Mouse (Mus musculus) testis, postnatal 14 days (tissue): ENCODE measurements around the gene Eipr1.

Experiments used
- DNase-seq: peaks from one replicate; pipeline ENCODE4 v3.0.0; 2021; ENCODE audit warnings: low spot score

Eipr1 gene

GRCm38 (mm10) chr12:28775627-28776026 lies 24.0 kb downstream of the Eipr1 start:
- DNase-seq: no peak

GRCm38 (mm10) chr12:28780180-28780579 lies 28.6 kb downstream of the Eipr1 start:
- DNase-seq: no peak

GRCm38 (mm10) chr12:28782637-28783036 lies 31.0 kb downstream of the Eipr1 start:
- DNase-seq: no peak

DNA sequence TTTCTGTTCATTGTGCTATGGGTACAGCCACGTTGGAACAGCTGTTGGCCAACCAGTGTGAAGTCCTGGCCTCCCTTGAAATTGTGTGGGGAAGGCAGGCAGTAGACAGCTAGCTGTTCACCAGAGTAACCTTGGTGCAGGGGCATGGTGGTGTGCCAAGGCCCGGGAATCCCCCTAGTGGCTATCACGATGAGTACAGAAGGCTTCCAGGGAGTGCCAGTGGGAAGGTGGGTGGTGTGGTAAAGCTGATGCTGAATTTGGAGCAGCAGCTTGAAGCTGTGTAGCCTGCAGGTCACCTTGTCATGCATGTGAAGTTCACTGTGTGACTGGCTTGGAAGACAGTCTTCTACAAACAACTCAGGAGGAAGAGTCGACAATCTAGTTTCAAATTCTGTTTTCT lies 32.8 kb downstream of the Eipr1 start:
- DNase-seq: no peak

DNA sequence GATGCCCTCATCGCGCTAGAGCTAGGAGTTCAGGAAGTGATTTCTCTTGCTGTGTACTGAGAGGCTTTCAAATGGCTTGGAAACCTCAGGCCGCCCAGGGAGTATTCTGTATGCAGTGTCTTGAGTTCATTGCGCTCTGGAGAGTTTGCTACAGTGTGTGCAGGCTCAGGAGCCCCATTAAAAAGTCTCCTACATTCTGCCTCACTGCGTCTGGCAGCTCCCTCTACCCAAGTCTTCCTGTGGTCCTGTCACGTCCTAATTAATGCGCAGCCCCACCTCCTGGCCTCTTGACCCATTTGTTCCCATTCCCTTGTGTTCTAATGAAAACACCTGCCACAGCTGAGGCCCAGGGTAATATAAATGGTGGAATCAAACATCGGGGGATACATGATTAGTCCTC lies 33.3 kb downstream of the Eipr1 start:
- no peak for DNase-seq

DNA sequence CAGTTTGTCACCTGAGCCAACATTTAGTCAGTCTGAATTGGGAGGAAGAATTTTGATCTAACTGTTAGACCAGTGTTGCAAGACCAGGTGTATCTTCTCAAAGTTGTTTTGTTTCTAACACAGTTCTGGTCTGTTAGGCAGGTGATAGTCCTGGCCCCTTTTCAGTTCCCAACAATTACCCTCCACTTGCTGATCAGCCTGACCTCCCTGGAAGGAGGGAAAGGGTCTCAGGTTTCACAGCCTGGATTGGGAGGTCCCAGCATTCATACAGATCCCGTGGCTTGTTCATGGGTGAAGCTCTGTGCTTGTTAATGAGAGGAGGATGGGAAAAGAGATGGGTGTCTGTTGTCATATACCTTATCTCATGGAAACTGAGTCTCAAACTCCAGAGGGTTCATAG lies 33.7 kb downstream of the Eipr1 start:
- DNase-seq: no peak

GRCm38 (mm10) chr12:28786310-28786709 lies 34.7 kb downstream of the Eipr1 start:
- no peak for DNase-seq

- no peak for DNase-seq
Observed at GRCm38 (mm10) chr12:28792613-28793012, 41.0 kb downstream of the Eipr1 start.

DNA sequence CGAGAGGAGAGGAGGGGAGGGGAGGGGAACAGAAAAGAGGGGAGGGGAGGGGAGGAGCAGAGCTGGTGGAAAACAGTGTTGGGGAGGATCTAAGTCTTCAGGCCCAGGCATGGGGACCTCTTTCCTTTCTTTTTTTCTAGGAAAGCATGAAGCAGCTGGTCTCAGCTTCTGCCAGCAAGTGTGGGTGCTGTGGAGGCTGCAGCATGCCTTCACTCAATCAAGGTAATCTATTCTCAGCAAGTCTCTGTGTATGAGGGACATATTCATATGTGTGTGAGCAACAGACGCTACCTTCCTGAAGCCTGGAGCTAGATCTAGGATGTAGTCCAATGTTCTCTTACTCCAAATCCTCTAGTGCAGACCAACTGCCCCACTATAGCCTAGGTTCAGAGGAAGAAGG lies 42.1 kb downstream of the Eipr1 start:
- no peak for DNase-seq

- peak; percentile 41 for DNase-seq
Observed at GRCm38 (mm10) chr12:28795041-28795440, 43.4 kb downstream of the Eipr1 start.

DNA sequence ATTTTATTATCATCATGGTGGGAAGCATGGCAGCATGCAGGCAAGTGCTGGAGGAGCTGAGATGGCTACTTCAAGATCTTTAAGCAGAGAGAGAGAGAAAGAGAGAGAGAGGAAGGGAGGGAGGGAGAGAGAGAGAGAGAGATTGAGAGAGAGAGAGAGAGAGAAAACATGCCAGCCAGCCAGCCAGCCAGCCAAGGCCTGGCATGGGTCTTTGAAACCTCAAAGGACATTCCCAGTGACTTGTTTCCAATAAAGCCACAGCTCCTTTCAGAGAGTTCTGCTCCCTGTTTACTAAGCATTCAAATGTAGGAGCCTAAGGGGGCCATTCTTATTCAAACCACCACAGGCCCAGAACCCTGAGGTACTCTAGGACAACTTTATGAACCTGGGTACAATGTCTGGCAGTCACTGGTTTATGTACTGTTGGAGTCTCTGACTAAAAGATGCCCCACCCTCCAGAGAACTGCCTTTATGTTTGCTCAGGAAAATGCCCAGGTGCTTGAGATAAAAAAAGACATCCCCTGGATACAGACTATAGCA lies 45.3 kb downstream of the Eipr1 start:
- DNase-seq: no peak

GRCm38 (mm10) chr12:28799798-28800411 lies 48.3 kb downstream of the Eipr1 start:
- no peak for DNase-seq

- DNase-seq: no peak
Observed at GRCm38 (mm10) chr12:28800423-28800822, 48.8 kb downstream of the Eipr1 start.

DNA sequence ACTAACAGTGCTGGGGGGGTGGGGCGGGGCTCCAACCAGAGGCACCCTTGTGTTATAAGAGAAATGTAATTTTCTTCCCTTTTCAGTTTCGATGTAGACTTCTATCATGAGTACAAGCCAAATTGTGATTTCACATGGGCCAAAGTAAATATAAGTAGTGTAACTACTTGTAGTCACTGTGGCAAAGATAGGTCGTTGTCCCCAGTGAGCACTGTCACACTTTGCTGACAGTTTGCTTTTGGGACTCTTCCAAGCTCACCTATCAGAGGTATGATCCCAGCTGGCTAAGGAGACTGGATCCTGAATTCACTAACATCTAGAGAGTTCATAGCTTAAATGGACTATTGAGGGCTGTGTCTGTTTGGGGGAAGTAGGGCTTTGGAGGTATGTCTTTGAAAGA lies 49.3 kb downstream of the Eipr1 start:
- no peak for DNase-seq

- DNase-seq: no peak
Observed at GRCm38 (mm10) chr12:28801731-28802130, 50.1 kb downstream of the Eipr1 start.

- no peak for DNase-seq
Observed at GRCm38 (mm10) chr12:28803043-28803442, 51.4 kb downstream of the Eipr1 start.

DNA sequence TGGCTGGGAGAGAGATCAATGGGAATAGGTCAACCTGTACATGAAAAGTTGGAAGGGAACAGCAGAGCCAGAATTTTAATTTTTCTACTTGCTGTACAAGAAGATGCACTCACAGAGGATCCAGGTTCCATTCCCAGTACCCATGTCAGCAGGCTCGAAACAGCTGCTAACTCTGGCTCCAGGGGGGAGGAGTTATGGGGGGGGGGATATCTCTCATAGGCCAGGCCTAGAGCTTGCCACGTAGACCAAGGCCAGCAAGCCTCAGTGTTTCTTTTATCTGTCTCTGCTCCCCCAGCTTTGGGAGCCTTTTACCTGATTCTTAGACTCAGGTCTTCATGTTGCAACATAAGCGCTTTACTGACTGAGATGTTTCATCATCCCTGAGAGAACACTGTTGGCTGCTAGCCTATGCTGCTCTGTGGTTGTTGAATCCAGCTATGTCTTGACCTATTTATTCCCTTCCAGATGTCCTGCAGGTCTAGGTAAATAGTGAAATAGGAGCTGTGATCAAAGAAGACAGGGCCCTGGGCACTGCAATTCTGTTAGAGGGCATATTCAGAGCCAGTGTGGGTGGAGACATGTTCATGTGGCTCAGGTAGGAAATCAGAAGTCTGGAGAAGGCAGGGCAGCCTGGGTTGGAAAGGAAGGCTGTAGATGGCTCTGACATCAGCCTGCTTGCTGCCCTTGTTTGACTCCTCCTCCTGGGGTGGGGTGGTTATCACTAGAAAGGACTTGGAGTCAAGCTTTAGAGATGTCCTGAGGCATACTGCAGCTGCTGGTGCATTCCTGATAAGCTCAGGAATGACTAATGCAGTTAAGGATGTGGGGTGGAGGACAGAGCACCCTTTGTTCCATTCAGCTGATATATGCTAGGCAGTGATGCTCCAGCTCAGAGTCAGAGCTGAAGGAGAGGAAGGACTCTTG lies 53.2 kb downstream of the Eipr1 start:
- peak; percentile 43 for DNase-seq

DNA sequence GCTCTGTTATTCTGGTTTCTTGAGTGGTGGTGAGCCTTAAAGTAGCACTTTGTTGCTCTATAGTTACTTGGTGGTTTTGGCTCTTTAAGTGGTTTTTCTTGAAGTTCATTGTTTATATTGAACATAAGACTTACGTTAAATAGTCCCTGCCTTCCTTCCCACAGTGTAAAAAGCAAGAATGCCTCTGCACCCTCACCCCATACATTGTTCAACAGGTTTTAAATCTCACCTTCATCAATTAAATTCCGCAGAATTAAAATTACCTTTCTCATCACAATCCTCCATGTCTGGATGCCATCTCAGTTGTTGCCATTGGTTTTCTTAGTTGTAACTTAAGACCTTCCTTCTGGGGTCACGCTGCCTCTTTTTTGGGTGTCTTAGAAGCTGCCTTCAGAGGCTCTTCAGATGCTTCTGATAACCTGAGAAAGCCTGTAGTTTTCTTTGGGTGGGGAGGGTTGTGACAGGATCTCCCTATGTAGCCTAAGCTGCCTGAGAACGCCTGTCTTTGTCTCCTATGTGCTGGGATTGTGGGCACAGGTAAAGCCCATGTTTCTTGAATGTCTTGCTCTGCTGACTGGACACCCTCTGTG lies 57.3 kb downstream of the Eipr1 start:
- DNase-seq: no peak

GRCm38 (mm10) chr12:28809756-28810337 lies 58.2 kb downstream of the Eipr1 start:
- DNase-seq: no peak

- no peak for DNase-seq
Observed at GRCm38 (mm10) chr12:28816681-28817426, 65.3 kb downstream of the Eipr1 start.

DNA sequence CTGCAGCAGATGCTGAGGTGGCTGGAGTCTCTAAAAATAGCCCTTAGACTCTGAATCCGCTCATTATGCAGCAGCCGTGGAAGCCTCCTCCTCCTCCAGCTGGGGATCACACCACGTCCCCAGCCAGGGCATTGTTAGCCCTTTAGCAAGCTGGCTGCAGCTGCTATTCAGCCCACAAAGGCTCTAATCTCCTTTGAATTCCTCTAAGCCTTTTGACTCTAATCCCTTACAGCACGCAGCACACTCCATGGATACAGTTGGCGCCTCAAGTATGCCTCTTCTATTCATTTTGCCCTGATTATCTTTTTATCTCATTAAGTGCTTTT lies 65.8 kb downstream of the Eipr1 start:
- DNase-seq: peak; percentile 17

- no peak for DNase-seq
Observed at GRCm38 (mm10) chr12:28817891-28818290, 66.3 kb downstream of the Eipr1 start.
